Mouse (Mus musculus) brain, embryonic 14.5 days (tissue): ENCODE data around the gene Ccdc194.

Experiments
- CTCF ChIP-seq: fragments of 200-500 bp; IDR thresholded peaks from 2 replicates; pipeline ENCODE4 v1.5.1; 2012; ENCODE audit warnings: inconsistent platforms, mild to moderate bottlenecking, moderate library complexity, borderline replicate concordance; ENCODE audit not compliant: insufficient read depth, insufficient read length; ENCODE audit errors: extremely low read depth
- POLR2A ChIP-seq: fragments of 200-500 bp; IDR thresholded peaks from 2 replicates; pipeline ENCODE4 v1.6.1; 2012; ENCODE audit warnings: mild to moderate bottlenecking, inconsistent platforms, borderline replicate concordance; ENCODE audit not compliant: poor library complexity, insufficient read depth, insufficient read length, severe bottlenecking; ENCODE audit errors: extremely low read depth

DNA sequence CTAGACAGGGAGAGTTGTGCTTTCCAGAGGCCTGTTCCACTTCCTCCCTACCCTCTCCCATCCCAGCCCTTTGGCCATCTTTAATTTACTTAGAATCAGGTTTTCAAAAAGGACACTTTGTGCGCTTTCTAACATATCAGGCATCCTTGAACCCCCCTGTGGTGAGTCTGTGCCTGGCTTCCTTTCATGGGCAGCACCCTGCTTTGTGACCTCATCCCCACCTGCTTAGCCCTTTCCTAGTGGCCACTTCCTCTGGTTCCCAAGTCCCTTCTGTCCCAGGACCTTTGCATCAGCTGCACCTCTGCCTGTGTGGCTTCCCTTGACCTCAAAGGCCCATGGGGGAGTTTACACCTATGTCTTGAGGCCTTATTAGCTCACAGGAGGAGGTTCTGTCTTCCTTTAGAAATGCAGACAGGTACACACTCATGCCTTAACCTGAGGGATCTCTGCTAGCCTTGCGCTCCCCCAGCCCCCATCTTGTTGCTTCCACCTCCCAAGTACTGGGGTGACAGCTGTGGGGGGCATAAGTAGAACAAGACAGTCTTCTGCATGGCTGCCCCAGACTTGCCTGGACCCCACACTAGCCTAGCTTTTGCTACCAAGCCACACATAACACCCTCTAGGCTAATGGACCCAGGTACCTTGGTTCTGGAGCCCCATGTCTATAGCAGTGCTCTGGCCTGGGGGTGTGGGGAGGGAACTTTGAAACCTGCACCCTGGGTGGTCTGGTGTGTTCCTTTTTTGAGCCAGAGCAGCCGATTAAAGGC lies 55.2 kb downstream of the Ccdc194 start:
- no peak for TF ChIP-seq CTCF
- TF ChIP-seq POLR2A = no peak
